Mouse (Mus musculus): ENCODE measurements at regions not wholly inside any gene's neighbourhood (a gene's known extent, or its start where the extent isn't known, plus 50 kb on each side); places are given as distances from the start of the nearest gene placed in this dataset.

DNA sequence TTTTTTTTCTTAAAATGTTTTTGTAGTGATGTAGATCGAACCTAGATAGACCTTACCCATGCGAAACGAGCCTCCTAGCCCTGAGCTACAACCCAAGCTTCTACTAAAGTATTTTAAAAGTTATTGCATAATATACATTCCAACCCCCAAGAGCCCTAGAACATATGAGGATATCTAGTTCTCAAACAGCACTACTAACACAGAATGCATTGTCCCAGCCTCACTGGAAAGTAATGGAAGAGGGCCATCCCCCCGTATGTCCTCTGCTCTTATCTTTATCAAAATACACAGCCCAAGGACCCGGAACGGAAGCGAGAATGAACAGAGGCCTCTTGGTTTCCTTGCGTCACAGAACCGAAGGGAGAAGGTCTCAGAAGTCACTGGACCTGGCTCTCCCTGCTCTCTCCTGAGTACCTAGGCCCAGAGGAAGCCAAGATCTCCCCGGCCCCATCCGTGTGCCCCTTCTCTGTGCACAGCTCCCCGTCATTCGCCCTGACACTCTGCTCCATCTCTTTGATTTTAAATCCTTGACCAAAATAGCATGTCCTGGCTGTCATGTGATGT, 165.0 kb upstream of the Pkdcc start:
- no peak for TF ChIP-seq CTCF (conservative IDR thresholded peaks at IDR 0.05; ENCODE audit: insufficient read depth, insufficient read length, low read depth, low read length)
- TF ChIP-seq POLR2A (IDR thresholded peaks at IDR 0.05; ENCODE audit: low read depth, low read length): no peak

Measured in kidney, adult 2 months (tissue).